Mouse (Mus musculus): ENCODE measurements at regions not wholly inside any gene's neighbourhood (a gene's known extent, or its start where the extent isn't known, plus 50 kb on each side); places are given as distances from the start of the nearest gene placed in this dataset.

DNA sequence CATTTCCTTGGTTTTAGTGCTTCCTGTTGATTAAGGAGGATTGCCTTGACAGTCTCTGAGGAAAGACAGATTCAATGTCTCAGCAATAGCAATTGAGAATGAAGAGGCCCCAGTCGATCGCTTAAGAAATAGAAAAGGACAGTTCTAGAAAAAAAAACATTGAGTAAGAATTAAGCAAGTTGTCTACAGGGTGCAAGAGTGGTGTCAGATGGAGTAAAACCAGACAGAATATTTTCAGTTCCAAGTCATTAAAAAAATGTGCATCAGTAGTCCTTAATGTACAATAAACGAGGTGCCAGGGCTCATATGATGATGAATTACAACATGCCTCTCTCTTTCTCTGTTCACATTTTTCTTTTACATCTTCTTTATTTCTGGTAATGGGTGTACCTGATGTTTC lies 248.5 kb upstream of the Cdh11 start:
- H3K27ac ChIP-seq (ENCODE audit: control insufficient read depth, insufficient read depth, low read depth, low read length) = no peak overlapping the region
- no peaks in the 10 kb centered on the region for H3K4me1 ChIP-seq (ENCODE audit: control insufficient read depth, insufficient read depth, low read length)
- H3K36me3 ChIP-seq (ENCODE audit: control insufficient read depth, insufficient read depth, low read length) = no peaks in the 10 kb centered on the region
- TF ChIP-seq POLR2A (IDR thresholded peaks at IDR 0.05; ENCODE audit: control insufficient read depth, low read depth, low read length) (no peak), CTCF (IDR thresholded peaks at IDR 0.05; ENCODE audit: control insufficient read depth, insufficient read depth, insufficient replicate concordance, low read depth, low read length) (no peak)
- no peaks in the 10 kb centered on the region for H3K27me3 ChIP-seq (ENCODE audit: control insufficient read depth, insufficient read depth, low read length)
- H3K4me3 ChIP-seq (ENCODE audit: control insufficient read depth, low read depth, low read length) = no peak overlapping the region

- no peaks in the 10 kb centered on the region for H3K4me1 ChIP-seq (ENCODE audit: control insufficient read depth, insufficient read depth, low read length)
- TF ChIP-seq POLR2A (IDR thresholded peaks at IDR 0.05; ENCODE audit: control insufficient read depth, low read depth, low read length) = no peak
- TF ChIP-seq CTCF (IDR thresholded peaks at IDR 0.05; ENCODE audit: control insufficient read depth, insufficient read depth, insufficient replicate concordance, low read depth, low read length) = no peak
- no peak overlapping the region for H3K4me3 ChIP-seq (ENCODE audit: control insufficient read depth, low read depth, low read length)
- H3K36me3 ChIP-seq (ENCODE audit: control insufficient read depth, insufficient read depth, low read length) = no peaks in the 10 kb centered on the region
- H3K27me3 ChIP-seq (ENCODE audit: control insufficient read depth, insufficient read depth, low read length) = no peaks in the 10 kb centered on the region
- no peak overlapping the region for H3K27ac ChIP-seq (ENCODE audit: control insufficient read depth, insufficient read depth, low read depth, low read length)
Observed at GRCm38 (mm10) chr8:103072079-103072635, 286.7 kb upstream of the Cdh11 start.

DNA sequence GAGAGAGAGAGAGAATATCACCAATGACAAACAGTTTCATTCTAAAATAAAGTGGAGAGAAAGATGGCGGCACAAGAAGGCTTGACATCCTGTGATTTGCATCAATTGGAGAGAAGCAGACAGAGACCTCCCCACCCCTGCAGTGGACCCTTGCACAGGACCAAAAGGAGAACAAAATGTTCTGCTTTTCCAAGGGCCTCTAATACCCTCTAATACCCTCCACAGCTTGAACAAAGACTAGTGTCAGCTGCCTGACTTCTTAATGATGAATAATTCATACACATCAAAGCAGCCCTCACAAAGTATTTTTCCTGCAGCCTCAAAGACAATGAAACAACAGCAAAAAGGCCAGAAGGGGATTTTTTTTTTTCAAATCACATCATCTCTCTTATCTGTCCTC lies 287.2 kb upstream of the Cdh11 start:
- TF ChIP-seq POLR2A (IDR thresholded peaks at IDR 0.05; ENCODE audit: control insufficient read depth, low read depth, low read length) = no peak
- TF ChIP-seq CTCF (IDR thresholded peaks at IDR 0.05; ENCODE audit: control insufficient read depth, insufficient read depth, insufficient replicate concordance, low read depth, low read length) = no peak
- H3K27me3 ChIP-seq (ENCODE audit: control insufficient read depth, insufficient read depth, low read length) = no peaks in the 10 kb centered on the region
- H3K4me3 ChIP-seq (ENCODE audit: control insufficient read depth, low read depth, low read length) = no peak overlapping the region
- no peaks in the 10 kb centered on the region for H3K36me3 ChIP-seq (ENCODE audit: control insufficient read depth, insufficient read depth, low read length)
- H3K4me1 ChIP-seq (ENCODE audit: control insufficient read depth, insufficient read depth, low read length) = no peaks in the 10 kb centered on the region
- H3K27ac ChIP-seq (ENCODE audit: control insufficient read depth, insufficient read depth, low read depth, low read length) = no peak overlapping the region

DNA sequence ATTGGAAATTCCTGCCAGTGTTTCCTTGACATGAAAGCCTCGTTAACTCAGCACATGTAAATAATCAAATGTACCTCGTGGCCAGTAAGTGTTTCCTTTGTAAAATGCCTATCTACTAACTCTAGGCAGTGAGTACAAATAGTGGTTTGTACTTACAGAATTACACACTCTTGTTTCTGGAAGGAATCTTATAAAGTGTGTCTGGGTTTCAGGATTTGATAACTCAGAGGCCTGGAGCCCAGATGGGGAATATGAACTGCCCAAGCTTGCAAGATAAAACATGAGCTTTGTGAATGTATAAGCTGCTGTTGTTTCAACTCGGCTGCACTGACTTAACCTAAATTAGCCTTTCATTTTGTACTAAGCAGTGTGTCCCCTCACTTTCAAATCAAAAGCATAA lies 293.1 kb upstream of the Cdh11 start:
- no peak overlapping the region for H3K27ac ChIP-seq (ENCODE audit: control insufficient read depth, insufficient read depth, low read depth, low read length)
- H3K27me3 ChIP-seq (ENCODE audit: control insufficient read depth, insufficient read depth, low read length) = no peaks in the 10 kb centered on the region
- TF ChIP-seq CTCF (IDR thresholded peaks at IDR 0.05; ENCODE audit: control insufficient read depth, insufficient read depth, insufficient replicate concordance, low read depth, low read length) = no peak
- no peak for TF ChIP-seq POLR2A (IDR thresholded peaks at IDR 0.05; ENCODE audit: control insufficient read depth, low read depth, low read length)

GRCm38 (mm10) chr8:103086956-103087482 lies 301.6 kb upstream of the Cdh11 start:
- H3K27ac ChIP-seq (ENCODE audit: control insufficient read depth, insufficient read depth, low read depth, low read length) = no peak overlapping the region
- TF ChIP-seq POLR2A (IDR thresholded peaks at IDR 0.05; ENCODE audit: control insufficient read depth, low read depth, low read length) = no peak
- no peak for TF ChIP-seq CTCF (IDR thresholded peaks at IDR 0.05; ENCODE audit: control insufficient read depth, insufficient read depth, insufficient replicate concordance, low read depth, low read length)
- H3K4me3 ChIP-seq (ENCODE audit: control insufficient read depth, low read depth, low read length) = no peak overlapping the region
- no peaks in the 10 kb centered on the region for H3K4me1 ChIP-seq (ENCODE audit: control insufficient read depth, insufficient read depth, low read length)
- H3K36me3 ChIP-seq (ENCODE audit: control insufficient read depth, insufficient read depth, low read length) = no peaks in the 10 kb centered on the region
- H3K27me3 ChIP-seq (ENCODE audit: control insufficient read depth, insufficient read depth, low read length) = no peaks in the 10 kb centered on the region

More for the DNA sequence above, 293.1 kb upstream of the Cdh11 start:
- Histone ChIP-seq H3K4me1 (ENCODE audit: control insufficient read depth, insufficient read depth, low read length) (no peaks in the 10 kb centered on the region), H3K36me3 (ENCODE audit: control insufficient read depth, insufficient read depth, low read length) (no peaks in the 10 kb centered on the region), H3K4me3 (ENCODE audit: control insufficient read depth, low read depth, low read length) (no peak overlapping the region)

DNA sequence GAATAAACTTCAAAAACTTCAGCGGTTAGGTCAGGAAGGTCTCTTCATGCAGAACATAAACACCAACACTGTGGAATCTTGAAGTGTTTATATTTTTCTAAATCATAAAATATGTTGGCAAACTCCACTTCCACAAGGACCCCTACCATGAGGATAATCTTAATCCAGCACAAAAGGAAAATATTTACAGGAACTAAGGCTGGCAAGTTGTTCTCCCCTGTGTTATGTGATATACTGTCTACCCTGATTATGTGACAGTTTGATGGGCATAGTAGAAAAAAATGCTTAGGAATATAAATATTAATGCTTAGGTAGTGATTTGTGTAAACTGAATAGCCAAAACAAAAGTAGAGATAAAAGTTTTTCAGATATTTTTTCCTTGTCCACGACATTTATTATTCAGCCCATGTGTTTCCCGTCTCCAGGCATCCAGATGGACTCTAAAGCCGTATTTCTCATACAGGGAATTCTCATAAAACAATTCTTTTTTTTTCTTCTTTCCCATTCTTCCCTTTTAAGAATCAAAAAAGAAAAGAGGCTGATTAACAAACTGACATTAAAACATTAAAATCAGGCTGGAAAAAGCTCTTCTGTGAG lies 311.2 kb upstream of the Cdh11 start:
- Histone ChIP-seq H3K27me3 (ENCODE audit: control insufficient read depth, insufficient read depth, low read length) (no peaks in the 10 kb centered on the region), H3K36me3 (ENCODE audit: control insufficient read depth, insufficient read depth, low read length) (no peaks in the 10 kb centered on the region), H3K4me1 (ENCODE audit: control insufficient read depth, insufficient read depth, low read length) (no peaks in the 10 kb centered on the region), H3K4me3 (ENCODE audit: control insufficient read depth, low read depth, low read length) (no peak overlapping the region), H3K27ac (ENCODE audit: control insufficient read depth, insufficient read depth, low read depth, low read length) (no peak overlapping the region)
- TF ChIP-seq POLR2A (IDR thresholded peaks at IDR 0.05; ENCODE audit: control insufficient read depth, low read depth, low read length) (no peak), CTCF (IDR thresholded peaks at IDR 0.05; ENCODE audit: control insufficient read depth, insufficient read depth, insufficient replicate concordance, low read depth, low read length) (no peak)

DNA sequence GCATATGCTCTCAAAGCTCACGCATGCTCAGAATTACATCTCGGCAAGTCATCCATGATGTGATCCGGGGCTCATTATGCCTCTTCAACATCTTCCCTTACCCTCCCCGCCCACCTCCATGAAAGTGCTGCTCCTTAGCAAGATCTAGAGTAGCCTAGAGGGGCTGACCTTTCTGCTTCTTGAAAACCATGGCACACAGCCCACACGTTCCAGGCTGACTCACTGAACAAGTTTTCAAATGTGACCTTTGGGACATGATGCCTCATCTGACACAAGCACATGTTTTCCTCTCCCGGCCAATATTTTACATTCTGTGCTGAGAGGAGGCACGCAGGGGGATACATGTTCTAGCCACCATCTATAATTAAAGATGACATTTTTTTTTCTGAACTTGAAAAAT lies 340.1 kb upstream of the Cdh11 start:
- H3K4me3 ChIP-seq (ENCODE audit: control insufficient read depth, low read depth, low read length) = no peak overlapping the region
- TF ChIP-seq POLR2A (IDR thresholded peaks at IDR 0.05; ENCODE audit: control insufficient read depth, low read depth, low read length) = no peak
- H3K4me1 ChIP-seq (ENCODE audit: control insufficient read depth, insufficient read depth, low read length) = no peaks in the 10 kb centered on the region
- H3K36me3 ChIP-seq (ENCODE audit: control insufficient read depth, insufficient read depth, low read length) = no peaks in the 10 kb centered on the region
- H3K27me3 ChIP-seq (ENCODE audit: control insufficient read depth, insufficient read depth, low read length) = no peaks in the 10 kb centered on the region
- no peak overlapping the region for H3K27ac ChIP-seq (ENCODE audit: control insufficient read depth, insufficient read depth, low read depth, low read length)

Data from testis, adult 2 months (tissue).